Mouse (Mus musculus) G1E (cell line): ENCODE results near the gene Clec2l. TPM values are rescaled to one million over a fixed set of nuclear protein-coding genes. Genes with fewer than 3 reads are reported as not detected.
A peak's percentile ranks its signal among the peaks of the same experiment; 100 is the strongest.

Experiments
- ATAC-seq: 2 replicates; pipeline ENCODE4 v1.8.0; 2016; ENCODE audit warnings: mild to moderate bottlenecking; ENCODE audit not compliant: insufficient number of reproducible peaks, poor library complexity, low FRiP score, severe bottlenecking; ENCODE audit errors: extremely low read depth
- DNase-seq: peaks from one replicate; pipeline ENCODE4 v3.0.0; 2012; ENCODE audit warnings: low spot score
- H3K27me3 ChIP-seq: 2 replicates; pipeline ENCODE4 v1.6.1; 2012; ENCODE audit warnings: mild to moderate bottlenecking, low read length, inconsistent platforms; ENCODE audit not compliant: insufficient read depth
- H3K36me3 ChIP-seq: replicated peaks from 2 replicates; pipeline ENCODE3; 2012; ENCODE audit warnings: mild to moderate bottlenecking, inconsistent platforms
- H3K4me1 ChIP-seq: 2 replicates; pipeline ENCODE4 v1.6.1; 2012; ENCODE audit warnings: low read depth, low read length, inconsistent platforms, mixed read lengths; ENCODE audit not compliant: insufficient read depth
- H3K4me3 ChIP-seq: 2 replicates; pipeline ENCODE4 v1.5.1; 2012; ENCODE audit warnings: low read depth, mild to moderate bottlenecking, inconsistent platforms, low read length, moderate library complexity, mixed read lengths
- H3K9me3 ChIP-seq: replicated peaks from 2 replicates; pipeline ENCODE4 v1.6.1; 2012; ENCODE audit warnings: inconsistent platforms
- CTCF ChIP-seq: IDR thresholded peaks from 2 replicates; pipeline ENCODE4 v1.5.1; 2012; ENCODE audit warnings: low read depth, low read length, inconsistent platforms, mixed read lengths
- GATA1 ChIP-seq: IDR thresholded peaks from 2 replicates; pipeline ENCODE4 v1.6.1; 2012; ENCODE audit warnings: borderline replicate concordance, low read length, inconsistent platforms, mixed read lengths
- GATA2 ChIP-seq: IDR thresholded peaks from 2 replicates; pipeline ENCODE4 v1.6.1; 2012; ENCODE audit warnings: low read depth, low read length, inconsistent platforms, borderline replicate concordance
- POLR2AphosphoS5 ChIP-seq: IDR thresholded peaks from 2 replicates; pipeline ENCODE4 v1.6.1; 2012; ENCODE audit warnings: low read depth, low read length, inconsistent platforms; ENCODE audit not compliant: insufficient replicate concordance
- TAL1 ChIP-seq: conservative IDR thresholded peaks from 2 replicates; pipeline ENCODE4 v1.6.1; 2012; ENCODE audit warnings: low read depth, low read length, inconsistent platforms, mixed read lengths
- polyA plus RNA-seq: library from polyadenylated mRNA; stranded (reverse); fragments of >175 nt; gene quantifications from 2 replicates; pipeline ENCODE4 v1.2.3, GENCODE M21; 2012
- total RNA-seq, 2 experiments: library from RNA; stranded (forward) in 1 of 2; stranded (reverse) in 1 of 2; fragments of 200-1000 nt in 1 of 2; fragments of >200 nt in 1 of 2; fragmentation: Nextera tagmentation in 1 of 2; gene quantifications; 2 replicates each; pipeline ENCODE4 v1.2.3; 2014 to 2017

Gene Clec2l
- total RNA-seq (2014; fragmentation: Nextera tagmentation) (not detected in 2 replicates), total RNA-seq (2017) (not detected in 2 replicates), polyA plus RNA-seq (not detected in 2 replicates)

GRCm38 (mm10) chr6:38662714-38663615 is at the start of gene Clec2l:
Gene Clec2l (plus strand): TSS chr6:38663069.
- no peak for ATAC-seq
- TF ChIP-seq TAL1 (no peak), GATA1 (no peak), POLR2AphosphoS5 (no peak), CTCF (no peak), GATA2 (no peak)

GRCm38 (mm10) chr6:38622406-38622805 is 40.5 kb upstream of the Clec2l start:
- peaks cover 11% of the 10 kb centered on the region for H3K9me3 ChIP-seq
- peaks cover 15% of the 10 kb centered on the region; the same call in 1 of the 2 replicates for H3K4me1 ChIP-seq
- H3K36me3 ChIP-seq: peaks cover 88% of the 10 kb centered on the region
- TF ChIP-seq GATA1 (no peak), POLR2AphosphoS5 (no peak), TAL1 (no peak)
- no peak for DNase-seq
- H3K27me3 ChIP-seq: no peaks in the 10 kb centered on the region
- ATAC-seq: no peak
- H3K4me3 ChIP-seq: no peak overlapping the region

More at GRCm38 (mm10) chr6:38662714-38663615, at the start of gene Clec2l:
- Histone ChIP-seq H3K4me1 (no peaks in the 10 kb centered on the region), H3K4me3 (no peak within 1 kb of the TSS), H3K9me3 (no peaks in the 10 kb centered on the region), H3K27me3 (peaks cover 70% of the 10 kb centered on the region), H3K36me3 (no peaks in the 10 kb centered on the region)
- no peak for DNase-seq

- peak; percentile 34; the same call in 1 of the 2 replicates for ATAC-seq
- H3K4me1 ChIP-seq: peaks cover 15% of the 10 kb centered on the region; the same call in 1 of the 2 replicates
- no peaks in the 10 kb centered on the region for H3K27me3 ChIP-seq
- TF ChIP-seq GATA1 (no peak), POLR2AphosphoS5 (no peak), TAL1 (no peak), CTCF (no peak), GATA2 (no peak)
- H3K36me3 ChIP-seq: peaks cover 87% of the 10 kb centered on the region
- peaks cover under 1% of the 10 kb centered on the region for H3K9me3 ChIP-seq
- DNase-seq: no peak
- no peak overlapping the region for H3K4me3 ChIP-seq
These were observed 39.4 kb upstream of the Clec2l start for GRCm38 (mm10) chr6:38623457-38623856.

DNA sequence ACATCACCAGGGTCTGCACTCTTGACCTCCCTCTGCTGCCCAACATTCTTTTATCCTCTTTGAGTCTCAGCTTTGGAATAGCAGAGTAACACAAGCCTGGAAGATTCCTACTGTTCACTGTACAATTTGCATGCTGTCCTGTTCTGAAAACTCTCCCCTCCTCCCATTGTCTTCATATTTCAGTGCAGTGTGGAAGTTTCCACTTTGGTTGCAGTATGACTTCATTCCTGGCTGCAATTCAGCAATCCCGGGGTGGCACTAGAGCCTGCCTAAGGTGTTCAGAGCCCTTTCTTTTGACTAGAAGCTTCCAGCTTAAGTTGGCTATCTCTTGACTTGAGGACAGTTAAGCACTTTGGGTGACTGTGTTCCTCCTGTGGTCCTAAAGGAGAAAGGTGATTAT is 38.4 kb upstream of the Clec2l start:
- Histone ChIP-seq H3K4me1 (peaks cover 15% of the 10 kb centered on the region; the same call in 1 of the 2 replicates), H3K27me3 (no peaks in the 10 kb centered on the region), H3K36me3 (peaks cover 87% of the 10 kb centered on the region), H3K9me3 (no peaks in the 10 kb centered on the region), H3K4me3 (no peak overlapping the region)
- DNase-seq (no peak), ATAC-seq (no peak)
- TF ChIP-seq CTCF (no peak), POLR2AphosphoS5 (no peak), GATA2 (no peak), TAL1 (no peak), GATA1 (no peak)

GRCm38 (mm10) chr6:38626086-38626485 is 36.8 kb upstream of the Clec2l start:
- ATAC-seq (no peak), DNase-seq (no peak)
- H3K4me1 ChIP-seq: peaks cover 17% of the 10 kb centered on the region; the same call in 1 of the 2 replicates
- H3K9me3 ChIP-seq: no peaks in the 10 kb centered on the region
- no peak overlapping the region for H3K4me3 ChIP-seq
- TF ChIP-seq GATA2 (no peak), POLR2AphosphoS5 (no peak), GATA1 (no peak)
- H3K36me3 ChIP-seq: peaks cover 89% of the 10 kb centered on the region
- no peaks in the 10 kb centered on the region for H3K27me3 ChIP-seq

DNA sequence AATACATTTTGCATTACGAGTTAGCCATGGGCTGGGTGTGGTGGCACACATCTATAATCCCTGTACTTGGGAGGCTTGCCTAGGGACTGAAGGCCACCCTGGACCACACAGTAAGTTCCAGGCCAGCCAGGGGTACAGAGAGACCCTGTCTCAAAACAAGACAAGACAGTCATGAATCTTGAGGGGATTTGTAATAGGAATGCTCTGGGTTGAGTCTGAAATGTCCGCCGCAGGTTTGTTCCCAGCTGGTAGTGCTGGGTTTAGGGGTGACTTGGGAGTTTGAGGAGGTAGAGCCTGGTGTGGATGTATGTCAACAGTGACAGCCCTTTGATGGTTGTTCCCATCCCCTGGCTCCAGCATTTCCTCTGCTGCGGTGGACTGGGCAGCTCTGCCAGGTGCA is 35.8 kb upstream of the Clec2l start:
- H3K36me3 ChIP-seq: peaks cover 83% of the 10 kb centered on the region
- peaks cover 16% of the 10 kb centered on the region; the same call in 1 of the 2 replicates for H3K4me1 ChIP-seq
- TF ChIP-seq GATA2 (no peak), GATA1 (no peak), POLR2AphosphoS5 (no peak), TAL1 (no peak), CTCF (no peak)
- no peaks in the 10 kb centered on the region for H3K9me3 ChIP-seq
- no peak for DNase-seq
- no peak for ATAC-seq
- H3K4me3 ChIP-seq: no peak overlapping the region
- H3K27me3 ChIP-seq: no peaks in the 10 kb centered on the region
